Mouse (Mus musculus): Measurements from ENCODE around the gene Hspbap1. TPM values are rescaled to one million over a fixed set of nuclear protein-coding genes. Genes with fewer than 3 reads are reported as not detected.

Hspbap1 gene
- polyA plus RNA-seq, 1 experiment: 5.1 TPM

DNA sequence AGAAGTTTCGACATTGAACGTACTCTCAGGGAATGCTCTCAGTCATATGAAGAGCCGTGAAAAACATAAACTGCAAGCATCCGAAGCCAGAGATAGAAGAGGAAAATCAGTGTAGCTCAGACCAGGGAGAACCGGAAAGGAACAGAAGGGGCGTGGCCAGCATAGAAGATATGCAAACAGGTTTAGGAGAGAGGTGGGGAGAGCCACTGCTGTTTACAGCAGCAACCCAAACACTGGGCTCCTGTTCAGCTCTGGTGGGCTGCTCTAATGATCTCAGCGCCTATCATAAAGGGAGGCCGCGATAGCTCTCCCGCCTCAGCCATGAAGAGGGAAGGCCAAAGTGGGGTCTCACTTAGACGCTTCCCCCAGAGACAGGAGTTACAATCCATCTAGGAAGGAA, 97.6 kb downstream of the Hspbap1 start:
- no peaks in the 10 kb centered on the region for H3K27me3 ChIP-seq (replicated peaks)
- H3K4me3 ChIP-seq (replicated peaks): no peak overlapping the region
- H3K4me1 ChIP-seq: peaks cover 42% of the 10 kb centered on the region
- TF ChIP-seq GATA1 (IDR thresholded peaks at IDR 0.05; ENCODE audit: borderline replicate concordance, low read length) (no peak), FLI1 (IDR thresholded peaks at IDR 0.05; ENCODE audit: low read length) (no peak)
- H3K36me3 ChIP-seq (replicated peaks; ENCODE audit: low read length): peaks cover 38% of the 10 kb centered on the region
- no peaks in the 10 kb centered on the region for H3K9me3 ChIP-seq

DNA sequence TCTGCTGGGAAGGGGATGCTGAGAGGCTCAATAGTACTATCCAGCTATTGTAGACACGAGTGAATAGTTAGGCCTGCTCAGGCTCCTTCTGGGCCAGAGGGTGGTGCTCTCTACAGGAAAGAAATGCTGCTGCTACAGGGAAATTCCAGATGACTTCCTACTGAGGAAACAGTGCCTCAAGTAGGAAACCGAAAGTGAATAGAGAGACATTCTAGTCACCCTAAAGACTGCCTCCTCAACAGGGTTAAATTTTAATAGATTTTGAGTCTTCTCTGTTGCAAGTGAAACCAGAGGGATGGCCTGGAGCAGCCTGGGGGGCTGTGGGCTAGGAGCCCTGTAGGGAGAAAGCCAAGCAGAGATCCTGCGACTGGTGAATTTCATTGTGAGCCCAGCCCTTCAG, 99.0 kb downstream of the Hspbap1 start:
- TF ChIP-seq FLI1 (IDR thresholded peaks at IDR 0.05; ENCODE audit: low read length) (no peak), GATA1 (IDR thresholded peaks at IDR 0.05; ENCODE audit: borderline replicate concordance, low read length) (no peak)
- no peaks in the 10 kb centered on the region for H3K27me3 ChIP-seq (replicated peaks)
- peak overlapping the region; percentile 85 for H3K4me3 ChIP-seq (replicated peaks)
- H3K9me3 ChIP-seq: no peaks in the 10 kb centered on the region
- peaks cover 42% of the 10 kb centered on the region for H3K4me1 ChIP-seq
- peaks cover 26% of the 10 kb centered on the region for H3K36me3 ChIP-seq (replicated peaks; ENCODE audit: low read length)

- H3K9me3 ChIP-seq: peaks cover 2% of the 10 kb centered on the region; the same call in 1 of the 2 replicates
- peak overlapping the region; percentile 85 for H3K4me3 ChIP-seq (replicated peaks)
- TF ChIP-seq FLI1 (IDR thresholded peaks at IDR 0.05; ENCODE audit: low read length): no peak
- no peak for TF ChIP-seq GATA1 (IDR thresholded peaks at IDR 0.05; ENCODE audit: borderline replicate concordance, low read length)
- H3K36me3 ChIP-seq (replicated peaks; ENCODE audit: low read length): peaks cover 21% of the 10 kb centered on the region
- H3K27me3 ChIP-seq (replicated peaks): no peaks in the 10 kb centered on the region
- H3K4me1 ChIP-seq: peaks cover 44% of the 10 kb centered on the region
Measured at GRCm38 (mm10) chr16:35869656-35870055, 99.5 kb downstream of the Hspbap1 start.

GRCm38 (mm10) chr16:35870581-35871047, 100.4 kb downstream of the Hspbap1 start:
- H3K27me3 ChIP-seq (replicated peaks): no peaks in the 10 kb centered on the region
- TF ChIP-seq GATA1 (IDR thresholded peaks at IDR 0.05; ENCODE audit: borderline replicate concordance, low read length) (no peak), FLI1 (IDR thresholded peaks at IDR 0.05; ENCODE audit: low read length) (no peak)

DNA sequence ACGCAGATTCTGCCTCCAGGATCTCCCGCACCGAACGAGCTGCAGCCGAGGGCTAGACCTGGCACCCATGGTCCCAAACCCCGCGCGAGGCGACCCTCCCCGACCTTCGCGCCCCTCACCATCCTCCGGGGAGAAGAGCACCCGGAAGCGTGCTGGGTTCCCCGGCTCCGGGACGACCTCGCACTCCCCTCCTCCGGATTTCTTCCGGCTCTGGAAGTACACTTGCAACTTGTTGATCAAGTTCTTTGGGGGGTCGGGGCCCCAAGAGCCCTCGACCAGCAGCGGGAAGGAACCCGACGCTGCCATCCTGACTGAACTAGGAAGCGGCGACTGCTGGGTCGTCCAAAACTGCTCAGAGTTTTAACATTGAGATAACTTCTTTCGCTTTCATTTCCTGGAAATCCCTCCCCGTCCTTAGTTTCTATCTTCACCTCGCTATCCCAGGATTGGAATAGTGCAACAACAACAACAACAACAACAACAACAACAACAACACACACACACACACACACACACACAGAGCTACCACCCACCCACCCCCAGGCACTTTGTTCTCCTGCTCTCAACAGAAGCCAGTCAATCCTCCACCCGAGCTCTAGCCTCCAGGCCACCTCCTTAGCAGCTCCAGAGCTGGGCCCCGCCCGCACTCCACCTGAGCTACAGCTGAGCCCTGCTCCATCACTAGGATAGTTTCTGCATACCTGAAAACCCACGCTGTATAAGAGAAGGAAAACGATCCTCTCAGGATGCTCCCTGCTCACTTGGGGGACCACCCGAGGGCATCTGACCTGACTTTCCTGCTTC, 101.1 kb downstream of the Hspbap1 start, which contains the start of gene Parp14:
Parp14 (minus strand) TSS at position 497 of the 804 bp plus-strand sequence.
- Histone ChIP-seq H3K36me3 (replicated peaks; ENCODE audit: low read length) (peaks cover 9% of the 10 kb centered on the region), H3K4me1 (peaks cover 45% of the 10 kb centered on the region), H3K27me3 (replicated peaks) (no peaks in the 10 kb centered on the region), H3K4me3 (replicated peaks) (peak within 1 kb of the TSS; percentile 92), H3K9me3 (peaks cover 4% of the 10 kb centered on the region; the same call in 1 of the 2 replicates)
- TF ChIP-seq GATA1 (IDR thresholded peaks at IDR 0.05; ENCODE audit: borderline replicate concordance, low read length): no peak
- no peak for TF ChIP-seq FLI1 (IDR thresholded peaks at IDR 0.05; ENCODE audit: low read length)

More at GRCm38 (mm10) chr16:35870581-35871047, 100.4 kb downstream of the Hspbap1 start:
- Histone ChIP-seq H3K4me1 (peaks cover 45% of the 10 kb centered on the region), H3K36me3 (replicated peaks; ENCODE audit: low read length) (peaks cover 12% of the 10 kb centered on the region), H3K4me3 (replicated peaks) (peak overlapping the region; percentile 92), H3K9me3 (peaks cover 4% of the 10 kb centered on the region; the same call in 1 of the 2 replicates)

GRCm38 (mm10) chr16:35871898-35872297, 101.7 kb downstream of the Hspbap1 start:
- Histone ChIP-seq H3K36me3 (replicated peaks; ENCODE audit: low read length) (peaks cover 3% of the 10 kb centered on the region), H3K4me1 (peaks cover 43% of the 10 kb centered on the region), H3K4me3 (replicated peaks) (peak overlapping the region; percentile 92), H3K27me3 (replicated peaks) (no peaks in the 10 kb centered on the region), H3K9me3 (peaks cover 4% of the 10 kb centered on the region; the same call in 1 of the 2 replicates)
- TF ChIP-seq GATA1 (IDR thresholded peaks at IDR 0.05; ENCODE audit: borderline replicate concordance, low read length): no peak
- no peak for TF ChIP-seq FLI1 (IDR thresholded peaks at IDR 0.05; ENCODE audit: low read length)

- H3K36me3 ChIP-seq (replicated peaks; ENCODE audit: low read length): peaks cover 3% of the 10 kb centered on the region
- H3K27me3 ChIP-seq (replicated peaks): no peaks in the 10 kb centered on the region
- TF ChIP-seq FLI1 (IDR thresholded peaks at IDR 0.05; ENCODE audit: low read length): no peak
- no peak for TF ChIP-seq GATA1 (IDR thresholded peaks at IDR 0.05; ENCODE audit: borderline replicate concordance, low read length)
- peaks cover 4% of the 10 kb centered on the region; the same call in 1 of the 2 replicates for H3K9me3 ChIP-seq
- H3K4me3 ChIP-seq (replicated peaks): peak overlapping the region; percentile 92
- peaks cover 42% of the 10 kb centered on the region for H3K4me1 ChIP-seq
Measured at GRCm38 (mm10) chr16:35872410-35873006, 102.3 kb downstream of the Hspbap1 start.

- no peaks in the 10 kb centered on the region for H3K27me3 ChIP-seq (replicated peaks)
- H3K36me3 ChIP-seq (replicated peaks; ENCODE audit: low read length): no peaks in the 10 kb centered on the region
- H3K4me1 ChIP-seq: peaks cover 30% of the 10 kb centered on the region
- peaks cover 4% of the 10 kb centered on the region; the same call in 1 of the 2 replicates for H3K9me3 ChIP-seq
- no peak overlapping the region for H3K4me3 ChIP-seq (replicated peaks)
- no peak for TF ChIP-seq GATA1 (IDR thresholded peaks at IDR 0.05; ENCODE audit: borderline replicate concordance, low read length)
- no peak for TF ChIP-seq FLI1 (IDR thresholded peaks at IDR 0.05; ENCODE audit: low read length)
Measured at GRCm38 (mm10) chr16:35874416-35874815, 104.2 kb downstream of the Hspbap1 start.

Other genes with a start within 250 kb of the Hspbap1 start
- gene Sema5b, start 229.2 kb upstream of the Hspbap1 start, polyA plus RNA-seq (2012; ENCODE audit: insufficient read depth, low replicate concordance): not detected in 2 replicates
- gene Dirc2, start 1.0 kb upstream of the Hspbap1 start, polyA plus RNA-seq (2012; ENCODE audit: insufficient read depth, low replicate concordance): 0.97 TPM in 1 of 2 replicates, not detected in the other
- 1.3 TPM in 1 of 2 replicates, not detected in the other for gene Parp14, start 101.2 kb downstream of the Hspbap1 start, polyA plus RNA-seq (2012; ENCODE audit: insufficient read depth, low replicate concordance)
- gene Parp9, start 168.1 kb downstream of the Hspbap1 start, polyA plus RNA-seq (2012; ENCODE audit: insufficient read depth, low replicate concordance): 0.62 and 3.0 TPM in 2 replicates
- gene Dtx3l, start 168.8 kb downstream of the Hspbap1 start, polyA plus RNA-seq (2012; ENCODE audit: insufficient read depth, low replicate concordance): 0.40 and 1.3 TPM in 2 replicates
- 5.8 and 13.3 TPM in 2 replicates for gene Kpna1, start 208.4 kb downstream of the Hspbap1 start, polyA plus RNA-seq (2012; ENCODE audit: insufficient read depth, low replicate concordance)